Mouse (Mus musculus) lung, adult 2 months (tissue): Measurements from ENCODE around the gene Cbr1. TPM values are rescaled to one million over a fixed set of nuclear protein-coding genes. Genes with fewer than 3 reads are reported as not detected.

Experiments
- DNase-seq: peaks from one replicate; pipeline ENCODE4 v3.0.0; 2022
- H3K4me1 ChIP-seq: fragments of 200-500 bp; 2 replicates; pipeline ENCODE4 v1.6.1; 2011; ENCODE audit warnings: low read length; ENCODE audit not compliant: control insufficient read depth, insufficient read depth
- H3K4me3 ChIP-seq: fragments of 200-500 bp; replicated peaks from 2 replicates; pipeline ENCODE3; 2011; ENCODE audit warnings: low read depth, mild to moderate bottlenecking, control low read depth, low read length; ENCODE audit errors: extremely low read depth
- CTCF ChIP-seq: fragments of 200-500 bp; IDR thresholded peaks from 2 replicates; pipeline ENCODE4 v1.5.1; 2011; ENCODE audit warnings: mild to moderate bottlenecking, low read length, control low read depth; ENCODE audit not compliant: insufficient read depth
- POLR2A ChIP-seq: fragments of 200-500 bp; IDR thresholded peaks from 2 replicates; pipeline ENCODE4 v1.6.1; 2011; ENCODE audit warnings: low read depth, mild to moderate bottlenecking, control low read depth, low read length, borderline replicate concordance; ENCODE audit errors: extremely low read depth
- WGBS: fragments of 180-500 bp; shearing (Covaris S2); methylation state at CpG from one replicate; pipeline ENCODE4 v1.1.7; 2018; 5-methylcytosine and 5-hydroxymethylcytosine counted together
- polyA plus RNA-seq: library from polyadenylated mRNA; depleted of rRNA; stranded (reverse); fragments of >200 nt; gene quantifications from 2 replicates; pipeline ENCODE4 v1.2.3, GENCODE M21; 2012

Cbr1 gene
- polyA plus RNA-seq, 1 experiment: 90.6 TPM

DNA sequence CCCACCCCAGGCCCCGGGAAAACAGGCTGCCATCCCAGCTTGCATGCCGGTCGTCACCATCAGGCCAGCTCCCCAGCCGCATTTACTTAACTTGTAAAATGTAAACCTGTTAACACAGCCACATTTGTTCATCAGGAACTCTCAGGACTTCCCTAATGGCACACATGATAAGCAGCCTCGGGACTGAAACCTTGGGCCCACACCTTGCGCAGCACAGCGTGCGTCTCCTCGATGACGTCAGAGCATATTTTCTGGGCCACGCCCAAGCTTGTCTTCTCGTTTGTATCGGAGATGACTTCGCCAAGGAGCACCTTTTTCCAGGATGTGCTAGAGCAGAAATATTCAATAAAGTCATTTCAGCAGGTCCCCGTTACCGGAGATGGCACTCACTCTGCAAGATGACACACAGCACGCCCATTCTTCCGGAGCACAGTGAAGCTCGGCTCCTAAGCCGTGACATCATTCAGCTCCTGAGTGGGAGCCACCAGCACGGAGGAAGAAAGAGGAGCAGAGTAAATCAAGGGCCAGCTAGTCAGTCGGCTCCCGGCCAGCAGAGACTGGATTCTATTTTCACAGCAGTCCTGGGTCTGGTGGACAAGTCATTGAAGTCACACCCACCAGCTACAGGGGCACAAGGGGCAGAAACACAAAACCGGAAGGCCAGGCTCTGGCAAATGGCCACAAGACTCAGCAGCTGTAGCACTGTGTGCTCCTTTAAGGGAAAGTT is 20.5 kb upstream of the Cbr1 start:
- no peaks in the 10 kb centered on the region for H3K4me1 ChIP-seq
- DNase-seq: no peak
- H3K4me3 ChIP-seq: no peak overlapping the region
- WGBS: 75% methylated on average over 24 of the region's 24 CpGs
- TF ChIP-seq POLR2A: no peak
- no peak for TF ChIP-seq CTCF

DNA sequence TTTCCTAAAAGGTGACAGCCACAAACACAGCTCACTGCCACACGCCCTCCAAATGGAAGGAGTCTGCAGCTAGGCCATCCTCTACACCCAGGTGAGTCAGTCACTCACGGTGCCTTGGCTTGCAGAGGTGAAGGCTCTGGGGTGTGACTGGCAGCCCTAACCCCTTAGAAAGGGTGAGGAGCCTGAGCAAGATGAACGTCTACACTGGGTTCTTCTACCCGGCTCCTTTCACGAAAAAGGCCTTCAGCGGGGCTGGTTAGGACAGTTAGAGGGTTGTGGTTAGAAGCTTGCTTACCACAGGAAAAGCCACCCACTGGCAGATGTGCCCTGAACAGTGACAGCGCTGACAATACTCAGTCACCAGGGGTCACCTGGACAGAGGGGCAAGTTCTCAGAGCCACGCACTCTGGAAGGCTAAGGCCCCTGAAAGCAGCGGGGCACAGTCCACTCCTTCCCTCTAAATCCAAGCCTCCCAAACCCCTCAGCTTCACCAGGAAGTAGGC is 19.9 kb upstream of the Cbr1 start:
- H3K4me1 ChIP-seq: no peaks in the 10 kb centered on the region
- TF ChIP-seq CTCF (no peak), POLR2A (no peak)
- whole genome bisulfite sequencing: 74% methylated on average over 9 of the region's 9 CpGs
- no peak overlapping the region for H3K4me3 ChIP-seq
- DNase-seq: no peak

DNA sequence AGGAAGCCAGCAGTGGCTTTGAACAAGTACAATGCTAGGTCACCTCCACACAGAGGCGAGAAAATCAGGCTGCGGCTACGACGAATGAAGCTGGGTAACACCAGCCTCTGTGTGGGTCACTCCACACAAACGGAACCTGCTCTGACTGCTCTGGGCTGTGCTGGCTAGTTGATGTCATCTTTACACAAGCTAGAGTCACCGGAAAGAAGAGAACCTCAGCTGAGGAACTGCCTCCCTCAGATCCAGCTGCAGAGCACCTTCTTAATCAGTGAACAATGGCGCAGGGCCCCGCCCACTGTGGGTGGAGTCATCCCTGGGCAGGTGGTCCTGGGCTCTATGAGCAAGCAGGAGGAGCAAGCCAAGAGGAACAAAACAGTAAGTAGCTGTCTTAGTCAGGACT is 19.3 kb upstream of the Cbr1 start:
- no peak for DNase-seq
- Histone ChIP-seq H3K4me1 (no peaks in the 10 kb centered on the region), H3K4me3 (no peak overlapping the region)
- WGBS: 67% methylated on average over 8 of the region's 8 CpGs
- TF ChIP-seq CTCF (no peak), POLR2A (no peak)

DNA sequence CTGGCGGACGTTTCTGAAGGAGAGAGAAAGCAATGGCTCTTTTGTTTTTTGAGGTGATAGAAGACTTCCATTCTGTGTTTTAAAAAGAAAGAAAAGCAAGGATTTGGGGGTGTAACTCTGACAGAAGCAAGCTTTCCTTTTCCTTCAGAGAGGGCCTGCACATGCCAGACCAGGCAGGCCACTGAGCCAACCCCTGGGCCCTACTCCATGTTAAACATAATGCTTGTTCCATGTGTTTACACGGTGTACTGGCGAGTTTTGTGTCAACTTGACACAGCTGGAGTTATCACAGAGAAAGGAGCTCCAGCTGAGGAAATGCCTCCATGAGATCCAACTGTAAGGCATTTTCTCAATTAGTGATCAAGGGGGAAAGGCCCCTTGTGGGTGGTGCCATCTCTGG is 17.4 kb upstream of the Cbr1 start:
- 63% methylated on average over 4 of the region's 4 CpGs for WGBS
- no peak for DNase-seq
- TF ChIP-seq POLR2A (no peak), CTCF (no peak)
- Histone ChIP-seq H3K4me1 (no peaks in the 10 kb centered on the region), H3K4me3 (no peak overlapping the region)

DNA sequence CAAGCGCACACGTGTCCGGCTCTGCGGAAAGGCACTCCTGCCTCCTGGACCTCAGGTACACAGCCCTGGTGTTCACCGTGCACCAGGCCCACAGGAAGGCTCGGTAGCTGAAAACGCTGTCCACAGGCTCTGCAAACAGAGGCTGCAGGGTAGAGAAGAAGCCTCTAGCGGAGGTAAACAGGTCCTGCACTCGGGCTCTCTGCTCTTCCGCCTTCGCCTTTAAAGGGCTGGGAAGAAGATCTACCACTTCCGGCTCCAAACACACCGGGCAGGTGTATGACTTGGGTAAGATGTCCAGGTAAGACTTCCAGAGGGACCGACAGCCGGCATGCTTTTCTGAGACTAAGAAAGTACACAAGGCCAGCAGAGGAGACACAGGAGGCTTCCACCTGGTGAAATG is 14.7 kb upstream of the Cbr1 start:
- whole genome bisulfite sequencing: 88% methylated on average over 15 of the region's 15 CpGs
- Histone ChIP-seq H3K4me1 (no peaks in the 10 kb centered on the region), H3K4me3 (no peak overlapping the region)
- TF ChIP-seq POLR2A: no peak
- no peak for TF ChIP-seq CTCF
- DNase-seq: no peak

DNA sequence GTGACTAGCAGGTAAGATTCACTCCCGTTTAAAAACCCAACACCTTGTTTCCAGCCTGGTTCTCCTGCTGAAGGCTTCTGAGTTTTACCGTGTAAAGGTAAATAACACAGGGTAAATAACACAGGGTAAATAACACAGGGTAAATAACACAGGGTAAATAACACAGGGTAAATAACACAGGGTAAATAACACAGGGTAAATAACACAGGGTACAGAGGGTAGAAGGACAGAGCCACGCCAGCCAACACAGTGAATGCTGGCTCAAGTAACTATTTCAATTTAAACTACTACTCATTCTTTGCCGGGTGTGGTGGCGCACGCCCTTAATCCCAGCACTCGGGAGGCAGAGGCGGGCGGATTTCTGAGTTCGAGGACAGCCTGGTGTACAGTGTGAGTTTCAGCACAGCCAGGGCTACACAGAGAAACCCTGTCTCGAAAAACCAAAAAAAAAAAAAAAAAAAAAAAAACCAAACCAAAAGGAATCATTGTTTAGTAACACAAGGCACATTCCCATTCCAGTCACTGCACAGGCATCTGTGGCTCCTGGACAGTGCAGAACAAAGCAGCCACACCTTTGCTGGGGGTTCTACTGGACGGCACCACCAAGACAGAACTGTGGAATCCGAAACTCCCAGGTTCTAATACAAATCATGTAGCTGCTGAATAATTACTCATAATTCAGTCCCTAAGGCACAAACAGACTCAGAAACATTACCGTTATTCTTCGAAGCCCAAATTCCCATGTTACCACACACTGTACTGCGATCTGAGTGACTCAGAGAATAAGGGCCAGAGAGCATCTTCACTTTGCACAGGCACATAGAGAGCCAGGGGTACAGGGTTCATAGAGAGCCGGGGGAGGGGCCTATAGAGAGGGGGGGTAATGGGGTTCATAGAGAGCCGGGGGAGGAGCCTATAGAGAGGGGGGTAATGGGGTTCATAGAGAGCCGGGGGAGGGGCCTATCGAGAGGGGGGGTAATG is 13.9 kb upstream of the Cbr1 start:
- whole genome bisulfite sequencing: 87% methylated on average over 19 of the region's 20 CpGs
- DNase-seq: no peak
- TF ChIP-seq CTCF (no peak), POLR2A (no peak)
- H3K4me3 ChIP-seq: no peak overlapping the region
- no peaks in the 10 kb centered on the region for H3K4me1 ChIP-seq

DNA sequence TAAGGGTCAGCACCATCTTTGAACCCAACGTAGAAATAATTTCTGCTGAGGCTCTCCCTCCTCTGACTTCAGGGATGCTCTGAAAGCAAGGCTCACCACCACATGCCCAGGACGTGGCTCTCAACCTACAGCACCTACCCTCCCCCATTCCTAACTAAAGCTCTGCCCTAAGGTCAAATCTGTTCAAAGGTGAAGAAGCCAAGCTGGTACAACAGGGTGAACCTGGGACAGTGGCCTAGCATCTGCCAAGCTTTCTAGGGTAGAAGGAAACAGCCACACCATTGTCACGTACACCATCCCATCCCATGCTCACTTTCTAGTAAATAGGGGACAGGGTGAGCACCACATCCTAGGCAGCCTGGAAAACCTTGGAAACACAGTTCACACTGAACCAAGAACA is 12.9 kb upstream of the Cbr1 start:
- TF ChIP-seq POLR2A (no peak), CTCF (no peak)
- Histone ChIP-seq H3K4me1 (no peaks in the 10 kb centered on the region), H3K4me3 (no peak overlapping the region)
- WGBS: 94% methylated on average over 3 of the region's 3 CpGs
- DNase-seq: no peak

DNA sequence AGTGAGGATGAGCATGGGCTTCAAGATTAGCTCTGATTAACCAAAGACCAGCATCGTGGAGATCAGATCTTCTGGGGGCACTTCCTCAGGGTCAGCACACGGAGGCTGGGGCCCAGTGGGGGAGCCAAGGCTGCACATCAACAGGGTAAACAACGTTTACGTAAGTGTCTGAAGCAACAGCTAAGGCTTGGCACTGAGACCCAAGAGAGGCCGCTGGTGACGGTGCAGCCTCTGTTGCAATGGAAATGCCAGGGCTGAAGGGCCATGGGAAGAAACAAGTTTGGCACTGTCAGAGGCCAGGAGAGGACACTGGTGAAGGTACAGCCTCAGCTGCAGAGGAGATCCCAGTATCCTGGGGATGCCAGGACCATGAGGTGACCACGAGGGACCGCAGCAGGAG is 12.2 kb upstream of the Cbr1 start:
- TF ChIP-seq CTCF: no peak
- TF ChIP-seq POLR2A: no peak
- H3K4me3 ChIP-seq: no peak overlapping the region
- no peak for DNase-seq
- WGBS: 79% methylated on average over 8 of the region's 8 CpGs
- no peaks in the 10 kb centered on the region for H3K4me1 ChIP-seq

DNA sequence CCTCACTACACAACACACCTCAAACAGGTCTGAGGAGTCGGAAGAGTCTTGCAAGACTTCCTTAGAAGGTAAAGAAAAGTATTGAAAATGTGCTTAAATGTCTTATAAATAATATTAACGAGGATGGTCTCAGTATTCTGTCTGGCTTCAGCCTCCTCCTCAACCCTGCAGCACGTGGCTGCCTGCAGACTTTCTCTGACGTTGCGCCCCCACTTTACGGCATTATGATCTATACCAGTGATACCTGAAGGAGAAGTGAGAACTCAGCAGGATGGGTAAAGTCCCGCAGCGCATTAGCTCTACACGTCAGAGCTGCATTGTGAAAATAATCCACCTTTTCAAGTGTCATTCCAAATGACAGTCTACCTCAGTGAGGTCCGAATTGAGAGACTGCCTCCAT is 11.2 kb upstream of the Cbr1 start:
- WGBS: 94% methylated on average over 10 of the region's 10 CpGs
- H3K4me1 ChIP-seq: no peaks in the 10 kb centered on the region
- no peak overlapping the region for H3K4me3 ChIP-seq
- no peak for DNase-seq
- TF ChIP-seq CTCF (no peak), POLR2A (no peak)
